Mouse (Mus musculus) CH12.LX (cell line): ENCODE data around the gene Col6a1. TPM values are rescaled to one million over a fixed set of nuclear protein-coding genes. Genes with fewer than 3 reads are reported as not detected.

ENCODE experiments used
- DNase-seq: peaks from one replicate; pipeline ENCODE4 v3.0.0-alpha.2; 2013; ENCODE audit errors: extremely low read depth
- H3K27ac ChIP-seq: 2 replicates; pipeline ENCODE4 v1.5.1; 2012; ENCODE audit warnings: low read depth, mild to moderate bottlenecking, control low read depth, moderate library complexity; ENCODE audit not compliant: insufficient read depth
- H3K27me3 ChIP-seq: replicated peaks from 2 replicates; pipeline ENCODE3; 2012; ENCODE audit warnings: inconsistent platforms
- H3K36me3 ChIP-seq, 2 experiments: replicated peaks in 1 of 2; 2 replicates each; pipeline versions ENCODE3 to v1.6.1; 2012; ENCODE audit warnings: inconsistent platforms in 1 of 2, low read length in 1 of 2, mild to moderate bottlenecking in 1 of 2, mixed read lengths in 1 of 2, moderate library complexity in 1 of 2; ENCODE audit not compliant: control insufficient read depth in 1 of 2, insufficient read depth in 1 of 2
- H3K4me1 ChIP-seq, 2 experiments: 2 replicates each; pipeline ENCODE4 v1.6.1; 2012; ENCODE audit warnings: inconsistent platforms in 1 of 2, moderate library complexity in 1 of 2; ENCODE audit not compliant: insufficient read depth in 2 of 2, control insufficient read depth in 1 of 2
- H3K4me2 ChIP-seq: 2 replicates; pipeline ENCODE4 v1.6.1; 2012; ENCODE audit warnings: low read depth, mild to moderate bottlenecking, control low read depth; ENCODE audit not compliant: poor library complexity, insufficient read depth, severe bottlenecking
- H3K4me3 ChIP-seq, 3 experiments: fragments of 150-350 bp in 1 of 3; sonication (generic) in 1 of 3; replicated peaks in 1 of 3; 2 replicates each; pipeline versions ENCODE3 to v1.5.1; 2011 to 2012; ENCODE audit warnings: low read depth in 2 of 3, low read length in 2 of 3, mild to moderate bottlenecking in 2 of 3, moderate library complexity in 2 of 3, control low read depth in 1 of 3, improper control_type of control experiment in 1 of 3, inconsistent platforms in 1 of 3, mixed read lengths in 1 of 3; ENCODE audit not compliant: poor library complexity in 1 of 3
- H3K79me2 ChIP-seq: replicated peaks from 2 replicates; pipeline ENCODE4 v1.6.1; 2012; ENCODE audit warnings: mild to moderate bottlenecking, moderate library complexity; ENCODE audit not compliant: control insufficient read depth, poor library complexity, insufficient read depth, severe bottlenecking; ENCODE audit errors: extremely low read depth
- H3K9ac ChIP-seq: 2 replicates; pipeline ENCODE4 v1.6.1; 2012; ENCODE audit warnings: low read depth, mild to moderate bottlenecking, control low read depth, moderate library complexity; ENCODE audit not compliant: insufficient read depth
- H3K9me3 ChIP-seq: replicated peaks from 2 replicates; pipeline ENCODE3; 2012; ENCODE audit warnings: low read length, inconsistent platforms, mixed read lengths
- BHLHE40 ChIP-seq: IDR thresholded peaks from 2 replicates; pipeline ENCODE4 v1.6.1; 2011; ENCODE audit warnings: mild to moderate bottlenecking, low read depth, low read length, improper control_type of control experiment
- CHD2 ChIP-seq: IDR thresholded peaks from 2 replicates; pipeline ENCODE4 v1.6.1; 2011; ENCODE audit warnings: low read length, improper control_type of control experiment
- CTCF ChIP-seq, 2 experiments: IDR thresholded peaks in 1 of 2; conservative IDR thresholded peaks in 1 of 2; 2 replicates each; pipeline ENCODE4 v1.5.1; 2011 to 2012; ENCODE audit warnings: low read depth in 2 of 2, low read length in 2 of 2, improper control_type of control experiment in 1 of 2, inconsistent platforms in 1 of 2, mild to moderate bottlenecking in 1 of 2, moderate library complexity in 1 of 2
- E2F4 ChIP-seq: IDR thresholded peaks from 2 replicates; pipeline ENCODE4 v1.6.1; 2011; ENCODE audit warnings: low read depth, low read length, improper control_type of control experiment; ENCODE audit not compliant: insufficient replicate concordance
- JUND ChIP-seq: conservative IDR thresholded peaks from 2 replicates; pipeline ENCODE4 v1.6.1; 2011; ENCODE audit warnings: low read depth, low read length, improper control_type of control experiment
- MEF2A ChIP-seq: IDR thresholded peaks from 2 replicates; pipeline ENCODE4 v1.6.1; 2014; ENCODE audit warnings: low read depth, mild to moderate bottlenecking, inconsistent platforms, low read length, improper control_type of control experiment, borderline replicate concordance
- MXI1 ChIP-seq: IDR thresholded peaks from 2 replicates; pipeline ENCODE4 v1.6.1; 2011; ENCODE audit warnings: mild to moderate bottlenecking, low read depth, low read length, improper control_type of control experiment
- MYC ChIP-seq: IDR thresholded peaks from 2 replicates; pipeline ENCODE4 v1.6.1; 2011; ENCODE audit warnings: low read depth, mild to moderate bottlenecking, improper control_type of control experiment, low read length
- PAX5 ChIP-seq: IDR thresholded peaks from 2 replicates; pipeline ENCODE4 v1.6.1; 2012; ENCODE audit warnings: low read length, inconsistent platforms, mixed read lengths
- RAD21 ChIP-seq: IDR thresholded peaks from 2 replicates; pipeline ENCODE4 v1.6.1; 2011; ENCODE audit warnings: low read depth, mild to moderate bottlenecking, low read length, improper control_type of control experiment, moderate library complexity
- RCOR1 ChIP-seq: conservative IDR thresholded peaks from 2 replicates; pipeline ENCODE4 v1.6.1; 2012; ENCODE audit warnings: low read depth, mild to moderate bottlenecking, inconsistent platforms, low read length, improper control_type of control experiment
- SIN3A ChIP-seq: IDR thresholded peaks from 2 replicates; pipeline ENCODE4 v1.6.1; 2012; ENCODE audit warnings: low read length, improper control_type of control experiment, inconsistent platforms
- SMC3 ChIP-seq: IDR thresholded peaks from 2 replicates; pipeline ENCODE4 v1.6.1; 2011; ENCODE audit warnings: low read depth, low read length, improper control_type of control experiment
- TBP ChIP-seq: conservative IDR thresholded peaks from 2 replicates; pipeline ENCODE4 v1.6.1; 2011; ENCODE audit warnings: low read depth, low read length, improper control_type of control experiment
- UBTF ChIP-seq: IDR thresholded peaks from 2 replicates; pipeline ENCODE4 v1.6.1; 2012; ENCODE audit warnings: low read depth, mild to moderate bottlenecking, inconsistent platforms, low read length, improper control_type of control experiment, moderate library complexity
- USF1 ChIP-seq: IDR thresholded peaks from 2 replicates; pipeline ENCODE4 v1.6.1; 2014; ENCODE audit warnings: low read depth, mild to moderate bottlenecking, inconsistent platforms, low read length, improper control_type of control experiment
- ZC3H11A ChIP-seq: IDR thresholded peaks from 2 replicates; pipeline ENCODE4 v1.6.1; 2012; ENCODE audit warnings: low read depth, mild to moderate bottlenecking, inconsistent platforms, low read length, improper control_type of control experiment
- ZKSCAN1 ChIP-seq: IDR thresholded peaks from 2 replicates; pipeline ENCODE4 v1.6.1; 2012; ENCODE audit warnings: low read depth, inconsistent platforms, low read length, improper control_type of control experiment, borderline replicate concordance
- ZMIZ1 ChIP-seq: IDR thresholded peaks from 2 replicates; pipeline ENCODE4 v1.6.1; 2012; ENCODE audit warnings: low read depth, mild to moderate bottlenecking, inconsistent platforms, low read length, improper control_type of control experiment
- dilution Hi-C: fragments of 300-500 bp; cut with MboI; formaldehyde crosslinking; loops from 2 replicates; pipeline ENCODE4 v1.14.3; 2020; ENCODE audit warnings: low sequenced_read_pairs; ENCODE audit not compliant: extremely low pct_unique_long_range_greater_than_20kb, extremely low pct_ligation_motif_present
- in situ Hi-C: fragments of 300-500 bp; cut with MboI; formaldehyde crosslinking; loops from 3 replicates; pipeline ENCODE4 v1.14.3; 2019; ENCODE audit warnings: low sequenced_read_pairs, low pct_ligation_motif_present, low pct_unique_long_range_greater_than_20kb, mixed read lengths
- polyA plus RNA-seq: library from polyadenylated mRNA; unstranded; fragments of >175 nt; gene quantifications from 2 replicates; pipeline ENCODE4 v1.2.1, GENCODE M21; 2012; ENCODE audit warnings: low read depth; ENCODE audit not compliant: insufficient read length
- total RNA-seq, 2 experiments: library from RNA; depleted of rRNA; stranded (reverse); fragments of 300-350 nt in 1 of 2; fragments of >200 nt in 1 of 2; gene quantifications; 2 replicates each; pipeline ENCODE4 v1.2.3; 2012 to 2014

The Col6a1 gene
- total and polyA plus RNA-seq, 3 experiments: 0.21 TPM; not detected in 2

DNA sequence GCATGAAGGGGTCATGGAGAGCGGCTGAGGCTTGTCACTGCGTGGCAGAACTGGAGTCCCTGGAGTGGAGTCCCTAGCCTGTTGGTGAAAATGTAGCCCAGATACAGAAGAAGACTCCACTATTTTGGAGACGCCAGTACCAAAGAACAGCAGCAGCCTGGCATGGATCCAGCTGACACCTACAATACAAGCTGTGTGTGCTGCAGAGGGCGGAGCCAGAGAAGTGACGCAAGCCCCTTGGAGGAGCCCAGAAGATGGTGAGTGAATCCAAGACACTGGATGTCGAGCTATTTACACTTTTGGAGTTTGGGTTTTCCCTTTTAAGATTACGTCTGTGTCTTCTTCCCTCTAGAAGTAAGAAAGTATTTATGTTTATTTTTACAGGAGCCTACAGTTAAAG lies 47.8 kb downstream of the Col6a1 start:
- Histone ChIP-seq H3K9me3 (peaks cover 2% of the 10 kb centered on the region), H3K4me3 (no peak overlapping the region), H3K4me2 (no peak overlapping the region), H3K4me1 (no peaks in the 10 kb centered on the region), H3K27ac (no peak overlapping the region), H3K36me3 (no peaks in the 10 kb centered on the region), H3K9ac (no peak overlapping the region)
- dilution Hi-C loops: no loop called here
- no peak for DNase-seq
- TF ChIP-seq USF1: no peak
- no peak for TF ChIP-seq RCOR1
- no peak for TF ChIP-seq SIN3A
- no peak for TF ChIP-seq CHD2
- TF ChIP-seq UBTF: no peak
- TF ChIP-seq, all 38 proteins: peak for 0
- in situ Hi-C loops: no loop called here
- H3K27me3 ChIP-seq: peaks cover 71% of the 10 kb centered on the region
- H3K79me2 ChIP-seq: no peaks in the 10 kb centered on the region

DNA sequence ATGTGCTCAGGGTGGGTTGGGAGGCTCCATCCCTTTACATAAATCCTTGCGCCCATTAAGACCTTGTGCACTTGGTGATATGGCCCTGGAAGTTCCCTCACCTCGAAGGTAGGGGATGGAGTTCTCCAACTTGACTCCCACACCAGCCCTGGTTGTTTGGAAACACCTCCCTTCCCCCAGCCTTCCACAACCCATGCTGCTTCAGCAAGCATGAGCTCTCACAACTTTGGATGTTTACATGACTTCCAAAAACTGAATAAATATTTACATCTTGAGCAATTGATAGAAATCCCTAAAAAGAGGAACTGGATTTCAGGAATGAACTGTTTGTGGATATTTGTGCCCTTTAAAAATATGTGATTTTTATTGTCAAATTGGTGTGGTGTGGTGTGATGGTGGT lies 50.7 kb downstream of the Col6a1 start:
- Histone ChIP-seq H3K4me3 (no peak overlapping the region), H3K9me3 (peaks cover 2% of the 10 kb centered on the region), H3K27ac (no peak overlapping the region), H3K79me2 (no peaks in the 10 kb centered on the region), H3K9ac (no peak overlapping the region), H3K4me2 (no peak overlapping the region), H3K27me3 (peaks cover 64% of the 10 kb centered on the region), H3K36me3 (no peaks in the 10 kb centered on the region), H3K4me1 (no peaks in the 10 kb centered on the region)
- dilution Hi-C loops: no loop called here
- no peak for TF ChIP-seq E2F4
- no peak for TF ChIP-seq JUND
- no peak for TF ChIP-seq USF1
- TF ChIP-seq CHD2: no peak
- TF ChIP-seq ZMIZ1: no peak
- TF ChIP-seq RCOR1: no peak
- no peak for TF ChIP-seq BHLHE40
- no peak for TF ChIP-seq CTCF (conservative IDR thresholded peaks at IDR 0.05 in 1 of 2, IDR thresholded peaks at IDR 0.05 in 1 of 2; ENCODE audit: low read depth in 2 of 2, low read length in 2 of 2)
- no peak for TF ChIP-seq SIN3A
- no peak for TF ChIP-seq MYC
- no peak for DNase-seq
- in situ Hi-C loops: no loop called here

DNA sequence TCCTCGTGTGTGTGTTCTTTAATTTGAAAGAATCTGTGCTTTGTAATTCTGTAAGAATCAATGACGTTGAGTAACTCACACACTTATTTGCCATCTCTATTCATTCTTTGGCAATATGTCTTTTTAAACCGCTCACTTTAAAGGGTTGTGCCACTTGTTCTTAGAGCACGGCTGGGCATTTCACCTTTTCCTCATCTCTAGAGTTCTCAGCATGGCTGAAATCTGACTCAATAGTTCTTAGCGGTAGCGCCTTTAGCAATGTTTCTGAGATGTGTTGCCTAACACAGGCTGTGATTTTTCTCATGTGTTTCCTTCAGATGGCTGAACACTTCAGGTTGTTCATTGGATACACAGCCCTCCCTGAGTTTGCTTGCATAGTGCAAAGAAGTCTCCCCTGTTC lies 51.4 kb downstream of the Col6a1 start:
- Histone ChIP-seq H3K36me3 (no peaks in the 10 kb centered on the region), H3K27ac (no peak overlapping the region), H3K4me3 (no peak overlapping the region), H3K9ac (no peak overlapping the region), H3K4me1 (no peaks in the 10 kb centered on the region), H3K27me3 (peaks cover 66% of the 10 kb centered on the region), H3K4me2 (no peak overlapping the region), H3K9me3 (no peaks in the 10 kb centered on the region), H3K79me2 (no peaks in the 10 kb centered on the region)
- dilution Hi-C loops: no loop called here
- in situ Hi-C loops: no loop called here
- no peak for DNase-seq
- no peak for TF ChIP-seq ZC3H11A
- no peak for TF ChIP-seq RAD21
- no peak for TF ChIP-seq USF1
- no peak for TF ChIP-seq PAX5
- TF ChIP-seq MXI1: no peak
- TF ChIP-seq ZKSCAN1: no peak
- no peak for TF ChIP-seq TBP
- TF ChIP-seq MEF2A: no peak
- TF ChIP-seq CHD2: no peak
- no peak for TF ChIP-seq SMC3
